Mouse (Mus musculus) embryo, embryonic 10.5 days (tissue): ENCODE data around the gene Gm49384.

Source experiments
- DNase-seq: peaks from one replicate; pipeline ENCODE4 v3.0.0-alpha.2; 2015; ENCODE audit warnings: low spot score

The Gm49384 gene

DNA sequence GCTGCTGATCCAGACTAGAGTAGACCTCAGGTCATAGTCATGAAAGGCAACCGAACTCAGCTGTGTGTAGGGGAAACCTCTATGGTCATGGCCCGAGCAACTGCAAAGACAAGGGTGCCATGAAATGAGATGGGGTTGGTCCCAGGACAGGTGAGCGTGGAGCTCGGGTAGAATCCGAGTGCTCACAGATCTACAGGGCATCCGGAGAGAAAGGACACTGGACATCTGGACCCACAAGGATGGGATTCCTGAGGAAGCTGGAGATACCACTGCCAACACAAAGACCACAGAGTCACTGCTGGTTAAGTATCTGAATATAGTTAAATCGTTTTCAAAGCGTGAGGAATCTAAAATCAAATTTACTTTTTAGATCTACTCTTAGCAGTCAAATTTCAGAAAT, 3.3 kb upstream of the Gm49384 start:
- no peak for DNase-seq

DNA sequence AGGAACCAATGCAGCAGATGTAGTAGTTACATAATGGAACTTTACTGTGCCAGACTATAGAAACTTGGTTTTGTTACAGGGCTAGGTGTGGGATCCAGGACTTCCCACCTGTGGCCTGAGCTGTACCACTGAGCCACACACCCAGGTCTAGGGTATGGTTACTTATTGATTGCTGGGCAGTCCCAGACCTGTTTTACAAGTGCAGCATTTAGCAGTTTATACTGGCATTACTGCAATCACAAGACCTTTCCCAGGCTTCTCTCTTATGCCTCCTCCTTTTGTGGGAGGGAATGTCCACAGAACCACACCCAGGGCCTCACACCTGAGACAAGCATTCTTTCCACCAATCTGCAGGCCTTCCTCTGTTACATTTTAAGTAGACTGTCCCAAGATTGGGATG, 5.1 kb downstream of the Gm49384 start:
- no peak for DNase-seq

DNA sequence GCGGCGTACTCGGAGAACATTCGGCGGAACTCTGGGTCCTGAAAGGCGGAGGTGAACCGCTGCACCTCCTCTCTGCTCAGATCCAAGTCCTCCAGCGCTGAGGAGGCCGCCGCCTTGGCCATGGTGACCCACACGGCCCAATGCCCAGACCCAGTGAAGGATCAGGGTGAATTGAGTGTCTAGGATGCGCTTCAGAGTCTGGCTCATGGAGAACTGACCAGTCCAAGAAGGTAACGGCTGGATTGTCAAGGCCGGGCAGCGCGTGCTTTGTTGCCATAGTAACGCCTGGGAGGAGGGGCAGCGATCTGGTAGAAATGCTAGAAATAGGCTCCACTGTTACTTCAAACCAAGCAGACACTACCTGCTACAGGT, 5.9 kb downstream of the Gm49384 start, which contains the start of gene Dnaaf2:
Dnaaf2 (minus strand) TSS at position 266 of the 372 bp plus-strand sequence.
- peak; percentile 90 for DNase-seq

DNA sequence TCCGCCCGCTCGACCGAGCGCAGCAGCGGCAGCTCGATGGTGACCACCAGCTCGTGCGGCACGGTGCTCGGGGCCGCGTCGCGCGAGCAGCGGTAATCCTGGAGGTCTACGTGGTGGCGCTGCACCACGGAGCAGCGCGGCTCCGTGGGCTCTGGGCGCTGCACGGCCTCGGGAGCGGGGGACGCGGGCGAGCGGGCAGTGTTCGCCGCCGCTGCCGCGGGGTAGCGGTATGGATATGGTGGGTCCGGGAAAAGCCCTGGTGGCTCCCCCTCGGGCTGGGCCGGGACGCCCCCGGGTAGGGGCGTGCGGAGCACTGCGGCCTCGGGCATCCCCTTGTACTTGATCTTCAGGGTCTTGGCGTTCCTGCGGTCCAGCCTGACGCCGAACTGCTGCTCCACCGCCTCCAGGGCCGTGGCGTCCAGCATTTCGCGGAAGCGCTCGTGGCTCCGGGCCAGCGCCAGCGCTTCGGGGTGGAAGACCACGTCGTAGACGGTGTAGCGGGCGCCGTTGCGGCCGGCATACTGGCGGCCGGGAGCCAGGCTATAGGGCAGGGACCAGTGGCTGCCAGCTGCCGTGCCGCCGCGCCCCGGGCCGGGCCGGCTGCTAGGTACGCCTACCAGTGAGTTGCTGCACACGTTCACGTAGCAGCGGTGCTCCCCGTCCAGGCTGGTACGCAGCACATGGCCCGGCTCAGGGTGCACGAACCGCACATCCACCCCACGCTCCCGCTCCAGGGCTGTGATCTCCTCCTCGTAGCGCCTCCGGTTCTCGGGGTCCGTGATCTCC, 6.5 kb downstream of the Gm49384 start:
- no peak for DNase-seq

DNA sequence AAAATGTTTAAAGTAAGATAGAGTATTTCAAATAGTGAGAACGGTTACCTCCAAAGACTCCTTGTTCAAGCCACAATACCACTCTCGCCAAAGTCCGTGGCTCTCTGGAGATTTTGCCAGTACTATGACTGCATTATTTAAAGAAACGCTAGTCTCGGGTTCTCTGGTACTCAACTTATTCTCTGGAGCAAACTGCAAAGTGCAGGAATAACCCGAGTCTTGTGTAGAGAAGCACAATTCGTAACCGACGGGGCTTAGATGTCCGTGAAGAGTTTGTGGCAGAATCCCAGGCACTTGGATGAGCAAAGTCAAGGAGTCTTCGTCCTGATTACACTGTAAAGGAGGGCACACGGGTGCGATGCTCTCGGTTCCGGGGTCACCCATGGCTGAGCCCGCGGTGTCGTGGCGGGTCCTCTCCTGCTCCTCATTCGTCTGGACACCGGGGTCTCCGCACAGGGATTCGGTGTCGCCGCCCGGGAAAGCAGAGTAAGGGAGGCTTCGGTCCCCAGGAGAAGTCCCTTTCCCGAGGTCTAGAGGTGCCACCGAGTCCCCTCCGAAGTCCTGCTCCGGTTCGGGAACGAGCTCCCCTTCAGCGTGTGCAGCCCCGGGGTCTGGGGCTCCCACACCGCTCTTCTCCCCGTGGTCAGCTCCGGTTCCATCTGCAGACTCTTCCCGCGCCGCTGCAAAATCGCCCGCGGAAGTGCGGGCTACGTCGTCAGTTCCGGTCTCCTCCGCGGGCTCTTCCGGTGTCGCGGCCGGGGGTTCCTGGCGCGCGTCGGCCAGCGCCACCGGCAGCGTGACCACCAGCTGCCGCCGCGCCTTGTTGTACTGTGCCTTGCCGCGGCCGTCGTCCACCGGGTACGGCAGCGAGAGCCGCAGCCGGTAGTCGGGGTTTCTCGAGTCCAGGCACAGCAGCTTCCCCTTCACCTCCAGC, 7.4 kb downstream of the Gm49384 start, which contains the start of gene Gm49383:
Gm49383 (minus strand) TSS at position 661 of the 934 bp plus-strand sequence.
- DNase-seq, result peak; percentile 90

DNA sequence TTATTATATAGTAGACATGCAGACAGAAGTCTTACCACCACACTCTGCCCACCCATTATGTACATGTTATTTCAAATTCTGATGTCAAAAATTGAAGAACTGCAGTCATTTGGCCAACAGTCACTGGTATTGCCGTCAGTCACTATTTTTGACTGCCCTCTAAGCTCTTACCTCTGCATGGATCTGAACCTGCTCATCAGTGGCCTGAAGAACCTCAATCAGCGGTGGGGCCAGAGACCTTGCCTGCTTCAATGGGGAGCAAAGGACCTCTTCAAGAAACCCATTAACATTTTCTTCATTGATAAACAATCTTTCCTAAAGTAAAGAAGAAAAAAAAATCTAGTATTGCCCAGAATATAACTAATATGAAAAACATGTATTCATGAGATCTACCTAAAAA, 11.4 kb downstream of the Gm49384 start:
- no peak for DNase-seq

DNA sequence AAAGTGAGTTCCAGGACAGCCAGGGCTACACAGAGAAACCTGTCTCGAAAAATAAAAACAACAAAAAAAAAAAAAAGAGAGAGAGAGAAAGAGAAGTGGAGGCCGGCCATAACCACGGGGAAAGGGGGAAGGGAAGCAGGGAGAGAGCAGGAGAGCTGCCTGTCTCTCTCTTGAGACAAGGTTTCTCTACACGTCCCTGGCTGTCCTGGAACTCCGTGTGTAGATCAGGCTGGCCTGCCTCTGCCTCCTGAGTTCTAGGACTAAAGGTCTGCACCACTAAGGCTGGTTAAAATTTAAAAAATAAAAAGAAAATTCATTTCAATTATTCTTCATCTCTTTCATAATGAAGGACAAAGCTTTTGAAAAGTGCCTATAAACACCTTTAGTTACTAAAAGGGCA, 12.7 kb downstream of the Gm49384 start:
- no peak for DNase-seq

DNA sequence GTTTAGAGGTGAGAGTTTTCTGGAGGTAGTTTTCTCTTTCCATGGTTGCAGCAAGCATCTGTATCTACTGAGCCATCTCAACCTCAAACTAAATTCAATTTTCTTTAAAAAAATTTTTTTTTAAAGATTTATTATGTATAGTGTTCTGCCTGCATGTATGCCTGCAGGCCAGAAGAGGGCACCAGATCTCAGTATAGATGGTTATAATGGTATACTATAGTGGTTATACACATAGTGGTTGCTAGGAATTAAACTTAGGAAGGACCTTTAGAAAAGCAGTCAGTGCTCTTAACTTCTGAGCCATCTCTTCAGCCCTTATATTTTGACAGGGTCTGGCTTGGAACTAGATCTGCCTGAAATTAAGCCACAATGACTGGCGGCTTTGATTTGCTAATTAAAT, 13.5 kb downstream of the Gm49384 start:
- no peak for DNase-seq

DNA sequence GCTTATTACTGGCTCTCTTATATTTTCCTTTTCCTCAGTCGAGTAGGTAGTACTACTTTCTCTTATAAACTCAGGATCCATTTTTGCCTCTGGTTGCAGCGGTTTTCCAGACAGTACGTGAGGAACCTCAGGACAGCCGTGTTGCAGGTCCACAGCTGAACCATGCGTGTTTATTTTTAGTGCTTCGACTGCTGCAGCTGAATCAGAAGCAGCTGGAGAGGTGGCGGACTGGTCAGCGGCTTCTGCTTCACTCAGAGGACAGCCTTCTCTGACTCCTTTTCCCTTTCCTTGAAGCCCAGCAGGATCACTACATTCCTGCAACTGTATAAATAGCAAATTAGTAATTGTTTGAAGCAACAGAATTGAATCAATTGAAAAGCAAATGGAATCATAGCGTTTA, 14.0 kb downstream of the Gm49384 start:
- DNase-seq, result no peak

DNA sequence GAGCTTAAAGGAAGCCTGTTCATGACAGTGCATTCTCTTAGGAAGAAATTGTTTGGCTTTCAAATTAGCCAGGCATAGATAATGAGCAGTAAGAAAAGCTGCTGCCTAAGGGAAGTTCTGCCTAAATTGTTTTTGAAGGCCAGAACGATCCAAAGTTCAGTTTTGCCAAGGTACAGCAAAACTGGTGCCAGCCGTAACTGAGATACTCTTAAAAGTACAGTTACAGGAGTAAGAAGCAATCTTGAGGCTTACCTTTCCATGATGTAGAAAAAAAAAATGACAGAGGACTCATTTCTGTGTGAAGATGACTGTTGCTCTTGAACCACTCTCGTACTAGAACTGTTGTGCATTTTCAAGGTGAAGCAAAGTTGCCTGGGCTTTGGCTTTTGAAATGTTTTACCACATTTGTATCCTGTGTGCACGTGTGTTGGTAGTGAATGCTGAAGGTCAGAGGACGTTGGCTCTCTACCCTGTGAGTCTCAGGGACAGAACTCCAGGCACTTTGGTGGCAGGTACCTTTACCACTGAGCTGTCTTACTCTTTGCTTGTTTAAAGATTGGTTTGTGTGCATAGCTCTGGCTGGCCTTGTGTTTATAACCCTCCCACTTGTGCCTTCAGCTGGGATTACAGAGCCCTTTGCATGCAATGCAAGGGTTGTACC, 17.1 kb downstream of the Gm49384 start:
- no peak for DNase-seq

DNA sequence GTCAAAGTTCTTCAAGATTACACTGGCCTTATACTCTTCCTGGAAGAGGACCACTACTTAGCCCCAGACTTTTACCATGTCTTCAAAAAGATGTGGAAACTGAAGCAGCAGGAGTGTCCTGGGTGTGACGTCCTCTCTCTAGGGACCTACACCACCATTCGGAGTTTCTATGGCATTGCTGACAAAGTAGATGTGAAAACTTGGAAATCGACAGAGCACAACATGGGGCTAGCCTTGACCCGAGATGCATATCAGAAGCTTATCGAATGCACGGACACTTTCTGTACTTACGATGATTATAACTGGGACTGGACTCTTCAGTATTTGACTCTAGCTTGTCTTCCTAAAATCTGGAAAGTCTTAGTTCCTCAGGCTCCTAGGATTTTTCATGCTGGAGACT, 18.7 kb downstream of the Gm49384 start:
- DNase-seq, result no peak

DNA sequence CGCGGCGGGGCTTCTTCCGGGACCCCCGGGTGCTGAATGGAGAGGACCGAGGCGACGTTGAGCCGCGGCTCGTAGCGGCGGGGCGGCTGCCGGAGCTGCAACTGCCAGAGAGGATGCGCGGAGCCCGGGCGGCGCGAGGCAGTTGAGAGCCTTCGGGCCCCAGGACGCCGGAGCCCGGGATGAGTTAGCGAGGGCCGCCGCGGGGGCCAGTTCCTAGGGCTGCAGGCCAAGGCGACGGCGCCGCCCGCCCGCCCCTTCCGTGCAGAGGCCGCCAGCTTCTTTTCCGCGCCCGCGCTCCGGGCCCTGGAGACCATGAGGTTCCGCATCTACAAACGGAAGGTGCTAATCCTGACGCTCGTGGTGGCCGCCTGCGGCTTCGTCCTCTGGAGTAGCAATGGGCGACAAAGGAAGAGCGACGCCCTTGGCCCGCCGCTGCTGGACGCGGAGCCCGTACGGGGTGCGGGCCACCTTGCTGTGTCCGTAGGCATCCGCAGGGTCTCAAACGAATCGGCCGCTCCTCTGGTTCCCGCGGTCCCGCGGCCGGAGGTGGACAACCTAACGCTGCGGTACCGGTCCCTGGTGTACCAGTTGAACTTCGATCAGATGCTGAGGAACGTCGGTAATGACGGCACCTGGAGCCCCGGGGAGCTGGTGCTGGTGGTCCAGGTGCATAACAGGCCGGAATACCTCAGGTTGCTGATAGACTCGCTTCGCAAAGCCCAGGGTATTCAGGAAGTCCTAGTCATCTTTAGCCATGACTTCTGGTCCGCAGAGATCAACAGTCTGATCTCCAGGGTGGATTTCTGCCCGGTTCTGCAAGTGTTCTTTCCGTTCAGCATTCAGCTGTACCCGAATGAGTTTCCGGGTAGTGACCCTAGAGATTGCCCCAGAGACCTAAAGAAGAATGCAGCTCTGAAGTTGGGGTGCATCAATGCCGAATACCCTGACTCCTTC, 19.4 kb downstream of the Gm49384 start:
- DNase-seq, result peak; percentile 52

DNA sequence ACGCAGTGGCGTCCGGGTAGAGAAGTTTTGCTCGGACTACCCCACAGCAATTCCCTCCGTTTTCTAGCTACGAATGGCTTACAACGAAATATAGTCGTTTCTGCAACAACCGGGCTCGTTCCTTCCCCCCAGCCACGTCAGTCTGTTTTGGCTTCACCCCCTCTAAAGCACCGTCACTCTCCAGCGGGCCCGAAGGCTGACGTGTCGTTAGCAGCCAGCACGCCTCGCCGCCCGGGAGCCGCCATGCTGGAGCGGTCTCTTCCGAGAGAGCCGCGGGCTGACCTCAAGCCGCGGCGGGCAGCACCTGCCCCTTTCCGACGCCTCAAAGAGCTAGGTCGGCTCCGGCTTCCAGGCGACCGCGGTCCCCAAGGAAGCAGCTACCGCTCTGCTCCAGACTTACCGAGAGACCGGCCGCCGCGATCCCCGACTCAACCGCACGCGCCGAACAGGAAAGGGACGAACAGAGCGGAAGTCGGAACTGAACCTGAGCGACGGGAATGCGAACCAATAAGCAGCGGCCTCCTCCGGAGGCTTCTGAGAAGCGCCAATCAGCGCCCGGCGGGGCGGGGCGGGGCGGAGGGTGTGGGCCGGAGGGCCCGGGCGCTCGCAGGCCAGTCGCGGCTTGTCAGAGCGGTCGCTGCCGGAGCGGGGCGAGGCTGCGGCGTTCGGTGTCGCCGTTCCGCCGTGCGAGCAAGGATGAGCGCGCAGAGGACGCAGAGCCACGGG, 20.3 kb downstream of the Gm49384 start, which contains the start of the genes Rpl36al and Mgat2:
Rpl36al (minus strand) TSS at position 501 of the 726 bp plus-strand sequence.
Mgat2 (plus strand) TSS at position 575 of the 726 bp plus-strand sequence.
- peak; percentile 98 for DNase-seq

DNA sequence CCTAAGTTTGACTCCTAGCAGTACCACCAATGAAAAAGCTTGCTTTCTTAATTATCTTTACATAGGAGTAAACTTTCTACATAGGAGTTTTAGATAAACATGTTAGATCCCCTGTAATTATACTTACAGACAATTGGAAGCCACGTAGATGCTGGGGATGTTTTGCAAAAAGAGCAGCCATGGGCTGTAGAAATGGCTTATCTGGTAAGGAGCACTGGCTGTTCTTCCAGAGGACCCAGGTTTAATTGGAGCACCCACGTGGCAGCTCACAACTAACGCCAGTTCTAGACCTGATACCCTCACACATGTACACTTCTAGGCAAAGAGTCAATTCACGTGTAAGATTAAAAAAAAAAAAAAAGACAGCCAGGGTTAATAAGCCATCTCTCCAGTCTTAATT, 22.3 kb downstream of the Gm49384 start:
- no peak for DNase-seq

DNA sequence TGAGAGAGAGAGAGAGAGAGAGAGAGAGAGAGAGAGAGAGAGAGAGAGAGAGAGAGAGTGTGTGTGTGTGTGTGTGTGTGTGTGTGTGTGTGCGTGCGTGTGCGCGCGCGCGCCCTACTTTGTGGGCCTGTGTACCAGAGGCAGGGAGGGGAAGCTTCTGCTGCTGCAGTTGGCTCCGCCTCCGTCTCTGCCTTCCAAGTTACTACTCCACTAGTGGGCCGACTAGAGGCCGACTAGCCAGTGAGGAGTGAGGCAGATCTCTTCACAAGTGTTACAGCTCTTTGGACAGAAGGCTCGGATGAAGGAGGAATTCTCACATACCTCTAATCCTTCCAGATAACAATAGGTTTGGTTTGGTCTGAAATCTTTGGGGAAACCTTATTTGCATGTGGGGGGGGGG, 24.7 kb downstream of the Gm49384 start:
- no peak for DNase-seq

DNA sequence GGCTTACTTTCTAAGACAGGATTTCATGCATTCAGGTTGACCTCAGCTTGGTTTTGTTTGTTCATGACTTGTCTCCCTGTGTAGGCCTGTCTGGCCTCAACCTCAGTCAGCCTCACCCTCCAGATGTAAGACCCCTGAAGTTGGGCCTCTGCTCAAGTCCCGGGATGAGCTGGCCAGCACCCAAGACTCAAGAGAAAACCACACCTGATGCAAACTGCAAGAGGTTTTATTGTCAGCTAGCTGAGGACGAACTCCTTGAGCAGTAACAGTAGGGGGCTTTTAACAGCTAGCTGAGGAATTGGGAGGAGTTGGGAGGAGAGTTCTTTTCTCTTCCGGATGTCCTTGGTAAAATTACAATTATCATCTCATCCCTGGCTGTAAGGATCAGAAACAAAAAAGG, 26.5 kb downstream of the Gm49384 start:
- DNase-seq, result no peak

DNA sequence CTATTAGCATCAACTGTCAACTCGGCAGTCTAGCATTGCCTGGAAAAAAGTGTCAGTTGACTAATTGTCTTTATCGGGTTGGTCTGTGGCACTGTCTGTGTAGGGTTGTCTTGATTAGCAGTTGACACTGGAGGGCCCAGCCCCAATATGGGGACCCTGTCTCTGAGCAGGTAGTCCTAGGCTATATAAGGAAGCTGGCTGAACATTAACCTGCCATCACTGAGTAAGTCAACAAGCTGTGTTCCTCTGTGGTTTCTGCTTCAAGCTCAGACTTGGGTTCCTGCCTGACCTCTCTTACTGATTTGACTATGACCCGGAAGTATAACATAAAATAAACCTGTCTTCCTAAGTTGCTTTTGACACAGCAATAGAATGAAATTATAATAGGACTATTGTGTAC, 28.1 kb downstream of the Gm49384 start:
- no peak for DNase-seq

DNA sequence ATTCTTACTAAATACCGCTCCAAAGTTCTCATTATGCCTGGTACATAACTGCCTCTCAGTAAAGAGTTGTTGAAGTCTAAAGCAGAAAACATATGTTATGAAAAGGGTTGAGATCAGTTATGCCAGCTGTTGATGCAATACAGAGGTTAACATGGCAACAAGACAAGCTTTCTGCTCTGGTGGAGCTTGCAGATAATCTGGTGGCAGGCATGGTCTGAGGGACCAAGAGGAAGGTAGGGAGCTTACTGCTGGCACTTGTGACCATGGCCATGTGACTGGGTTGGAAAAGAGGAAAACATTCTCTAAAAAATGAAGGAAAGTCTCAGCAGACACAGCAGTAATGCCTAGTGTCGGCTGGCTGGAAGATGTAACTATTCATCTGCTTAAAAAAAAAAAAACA, 32.8 kb downstream of the Gm49384 start:
- DNase-seq, result no peak

DNA sequence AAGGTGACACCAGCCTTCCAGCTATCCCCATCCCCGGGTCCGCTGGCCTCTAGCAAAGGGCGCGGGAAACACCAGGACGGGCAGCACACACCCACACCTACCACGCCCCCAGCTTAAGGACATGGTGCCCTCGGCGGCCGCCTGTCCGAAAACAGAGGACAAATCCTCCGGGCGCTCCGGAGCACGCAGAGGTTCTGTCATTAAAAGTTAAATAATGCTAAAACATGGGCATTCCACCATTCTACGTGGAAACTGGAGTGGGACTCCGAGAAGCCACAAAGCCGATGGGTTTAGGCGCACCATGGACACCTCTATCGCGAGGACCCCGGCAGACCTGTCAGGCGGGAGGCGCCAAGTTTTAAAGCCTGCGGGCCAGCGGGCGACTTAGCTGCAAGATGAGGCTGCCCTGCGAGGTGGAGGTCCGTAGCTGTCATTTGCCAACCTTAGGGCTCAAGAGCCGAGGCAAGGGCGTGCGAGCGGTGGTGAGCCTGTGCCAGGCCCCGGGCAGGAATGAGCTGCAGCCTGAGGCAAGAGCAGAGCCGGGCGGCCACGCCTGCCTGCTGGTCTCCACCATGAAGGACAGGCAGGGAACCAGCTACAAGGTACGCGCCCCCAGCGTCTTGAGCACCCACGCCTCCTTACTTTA, 35.5 kb downstream of the Gm49384 start, which contains the start of gene Lrr1:
Lrr1 (plus strand) TSS at position 354 of the 646 bp plus-strand sequence.
- peak; percentile 89 for DNase-seq
